Mouse (Mus musculus) cortical plate, adult 2 months (tissue): ENCODE measurements at regions not wholly inside any gene's neighbourhood (a gene's known extent, or its start where the extent isn't known, plus 50 kb on each side); places are given as distances from the start of the nearest gene placed in this dataset.

Source experiments
- CTCF ChIP-seq: fragments of 200-500 bp; IDR thresholded peaks from 2 replicates; pipeline ENCODE4 v1.5.1; 2011; ENCODE audit warnings: mild to moderate bottlenecking, control low read depth, low read length; ENCODE audit not compliant: insufficient read depth; ENCODE audit errors: extremely low read depth
- POLR2A ChIP-seq: fragments of 200-500 bp; IDR thresholded peaks from 2 replicates; pipeline ENCODE4 v1.6.1; 2011; ENCODE audit warnings: mild to moderate bottlenecking, low read length, control low read depth; ENCODE audit not compliant: insufficient read depth; ENCODE audit errors: extremely low read depth

GRCm38 (mm10) chr11:32900437-32900836 lies 76.0 kb upstream of the Smim23 start:
- TF ChIP-seq POLR2A (no peak), CTCF (no peak)
